Mouse (Mus musculus): Measurements from ENCODE around the gene Sel1l. TPM values are rescaled to one million over a fixed set of nuclear protein-coding genes. Genes with fewer than 3 reads are reported as not detected.
A peak's percentile ranks its signal among the peaks of the same experiment; 100 is the strongest.

The Sel1l gene
- 10 to 100 TPM; 60.3 to 62.6 TPM for total RNA-seq (2021)

DNA sequence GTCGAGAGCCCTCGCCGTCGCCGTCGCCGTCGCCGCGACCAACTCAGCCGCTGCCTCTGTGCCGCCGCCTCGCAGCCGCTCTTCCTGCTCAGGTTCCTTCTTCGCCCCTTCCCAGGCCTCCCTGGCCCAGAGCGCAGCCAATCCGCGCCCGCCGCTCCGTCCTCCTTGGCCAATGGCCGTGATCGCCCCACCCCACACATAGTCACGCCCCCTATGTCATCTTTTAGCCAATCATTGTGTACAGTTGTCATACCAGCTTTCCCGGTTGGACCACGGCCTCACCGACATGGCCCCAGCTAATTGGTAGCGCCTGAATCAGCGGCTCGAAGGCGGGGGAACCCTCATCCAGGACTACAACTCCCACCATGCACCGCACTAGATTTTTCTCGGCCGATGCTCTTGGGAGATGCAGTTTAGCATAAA, at the start of gene Sel1l:
TSS of gene Sel1l (minus strand) at position 113 of the 423 bp plus-strand sequence.
- intact Hi-C loops (cut with DNase I): no loop called here

DNA sequence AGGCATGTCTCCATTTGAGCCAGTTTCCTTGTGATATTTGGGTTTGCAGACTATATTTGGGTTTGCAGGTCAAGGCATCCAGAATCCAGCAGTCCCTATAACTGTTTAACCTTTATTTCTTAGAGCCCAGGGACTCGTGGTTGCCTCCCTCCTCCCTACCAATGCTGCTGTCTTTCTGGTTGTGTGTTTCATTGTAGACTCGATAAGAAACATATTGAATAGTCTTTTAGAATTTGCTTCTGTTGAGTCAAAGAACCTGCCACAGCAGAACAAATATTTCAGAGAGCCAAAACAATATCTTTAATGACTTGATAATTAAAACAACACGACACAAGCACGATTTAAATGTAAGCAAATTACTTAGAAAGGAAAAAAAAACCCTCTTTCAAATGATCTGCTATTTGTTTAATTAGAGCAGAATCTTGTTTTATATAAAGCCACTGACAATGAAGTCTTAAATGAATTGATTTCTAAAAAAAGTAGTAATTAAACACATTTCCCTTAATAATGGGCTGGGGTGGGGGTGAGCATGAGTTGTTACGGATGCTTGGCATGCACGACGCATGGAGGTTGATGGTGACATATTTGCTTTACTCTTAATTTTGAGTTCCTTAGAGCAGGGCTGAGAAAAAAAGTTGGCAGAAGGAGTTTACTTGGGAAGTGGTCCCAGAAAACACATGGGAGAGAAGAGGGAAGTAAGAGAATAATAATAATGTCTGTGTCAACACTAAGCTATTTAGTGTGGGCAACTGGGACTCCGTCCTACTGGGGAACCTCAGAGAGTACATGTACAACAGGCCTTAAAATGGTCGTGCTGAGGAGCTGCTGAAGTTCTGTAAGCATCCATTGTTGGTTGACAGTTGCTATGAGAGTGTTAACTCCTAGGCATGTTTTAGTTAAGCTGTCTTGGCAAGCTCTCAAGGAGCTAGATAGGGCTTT, 43.9 kb upstream of the Sel1l start:
- intact Hi-C loops (cut with DNase I): no loop called here
- DNase-seq: peak; percentile 10 to 14

More for the DNA sequence above, at the start of gene Sel1l:
- peak; percentile 98 to 99 for DNase-seq

DNA sequence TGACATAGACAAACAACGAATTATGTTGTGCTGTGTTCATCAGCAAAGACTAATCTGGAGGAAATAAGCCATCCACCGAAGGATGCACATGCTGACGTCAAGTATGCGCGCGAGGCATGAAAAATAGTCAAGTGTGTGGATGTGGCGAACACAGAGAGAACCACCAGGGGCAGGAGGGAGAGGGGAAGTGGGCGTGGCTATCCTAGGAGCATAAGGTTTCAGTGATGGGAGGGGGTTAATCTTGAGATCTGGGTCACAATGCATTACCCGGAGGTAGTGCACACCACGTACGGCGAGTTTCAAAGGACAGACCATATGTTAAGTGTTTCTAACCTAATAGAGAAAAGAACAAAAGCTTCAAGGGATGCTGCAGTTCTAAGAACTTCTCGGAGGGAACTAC, 31.5 kb upstream of the Sel1l start:
- intact Hi-C loops (cut with DNase I): no loop called here

DNA sequence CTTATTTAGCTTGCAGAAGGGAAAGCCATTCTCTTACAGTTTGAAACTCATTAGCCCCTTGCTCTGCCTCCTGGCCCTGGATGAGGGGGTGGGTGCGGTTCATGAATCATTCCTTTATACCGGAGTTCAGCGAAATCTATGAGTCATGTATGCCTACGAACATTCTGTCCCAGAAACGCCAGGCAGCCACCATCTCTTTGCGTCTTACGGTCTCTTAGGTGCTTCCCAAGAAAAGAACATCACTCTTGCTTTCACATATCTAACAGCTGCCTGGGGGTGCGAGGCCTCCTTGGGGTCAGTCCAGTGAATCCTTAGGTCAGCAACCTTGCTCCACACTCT, 29.9 kb upstream of the Sel1l start:
- no peak for DNase-seq
- intact Hi-C loops (cut with DNase I): no loop called here

More for the DNA sequence above, 31.5 kb upstream of the Sel1l start:
- no peak for DNase-seq

DNA sequence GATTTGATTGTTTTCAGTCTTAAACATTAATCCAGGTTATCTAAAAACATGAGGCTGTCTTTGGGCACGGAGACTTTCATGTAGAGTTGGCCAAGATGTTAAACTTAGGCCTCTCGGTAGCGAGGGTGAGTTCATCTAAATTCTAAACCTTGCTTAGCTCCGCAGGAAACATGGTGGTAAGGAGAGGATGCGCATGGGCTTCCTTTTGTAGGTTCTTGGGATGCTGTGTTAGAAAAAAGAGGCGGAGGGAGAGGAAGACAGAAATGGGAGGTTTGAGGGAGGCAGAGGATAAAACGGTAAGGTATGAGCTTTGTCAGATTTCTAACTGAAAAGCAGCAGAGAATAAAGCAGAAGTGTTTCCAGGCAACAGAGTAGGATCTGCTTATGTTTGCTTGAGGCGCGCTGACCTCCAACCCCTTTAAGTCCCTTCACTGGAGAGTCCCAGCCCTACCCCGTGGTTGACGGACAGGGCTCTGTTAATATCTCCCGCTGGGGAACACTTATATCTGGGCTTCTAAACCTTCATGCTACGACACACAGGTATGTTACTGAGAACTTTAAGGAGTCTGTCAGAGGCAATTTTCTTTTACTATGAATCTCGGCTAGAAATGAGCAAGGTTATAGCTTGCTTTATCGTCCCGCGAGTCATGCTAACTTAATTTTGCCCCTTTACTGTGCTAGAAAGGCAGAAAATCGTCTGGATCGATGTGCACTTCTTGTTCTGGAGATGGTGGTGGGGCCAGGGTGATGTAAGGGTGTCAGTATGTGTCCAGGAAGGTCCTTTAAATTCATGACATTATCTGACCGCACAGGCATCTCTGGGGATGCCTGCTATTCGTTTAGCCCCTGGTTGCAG, 29.3 kb upstream of the Sel1l start:
- DNase-seq: no peak
- intact Hi-C loops (cut with DNase I): no loop called here

DNA sequence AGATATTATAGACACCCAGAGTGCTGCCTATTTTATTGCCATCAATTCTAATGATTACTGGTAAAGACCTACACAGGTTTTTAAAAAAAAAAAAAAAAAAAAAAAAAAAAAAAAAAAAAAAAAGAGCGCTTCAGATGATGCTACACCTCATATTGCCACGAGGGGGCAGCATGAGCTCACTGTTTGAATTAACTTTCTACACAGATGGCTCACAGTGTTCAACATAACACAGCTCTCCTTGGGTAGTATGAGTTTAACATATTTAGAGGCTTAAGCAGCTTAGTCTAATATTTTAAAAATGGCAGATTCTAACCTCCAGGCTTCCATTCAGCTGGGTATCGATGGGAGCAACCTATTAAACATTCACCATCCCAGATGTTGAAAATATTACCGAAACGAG, 28.7 kb upstream of the Sel1l start:
- DNase-seq: peak; percentile 34 to 47
- intact Hi-C loops (cut with DNase I): no loop called here

GRCm38 (mm10) chr12:91870671-91871070, 21.7 kb upstream of the Sel1l start:
- intact Hi-C loops (cut with DNase I): no loop called here
- DNase-seq: no peak

- intact Hi-C loops (cut with DNase I): no loop called here
- DNase-seq: no peak
These were observed 20.4 kb upstream of the Sel1l start for GRCm38 (mm10) chr12:91869352-91869751.

DNA sequence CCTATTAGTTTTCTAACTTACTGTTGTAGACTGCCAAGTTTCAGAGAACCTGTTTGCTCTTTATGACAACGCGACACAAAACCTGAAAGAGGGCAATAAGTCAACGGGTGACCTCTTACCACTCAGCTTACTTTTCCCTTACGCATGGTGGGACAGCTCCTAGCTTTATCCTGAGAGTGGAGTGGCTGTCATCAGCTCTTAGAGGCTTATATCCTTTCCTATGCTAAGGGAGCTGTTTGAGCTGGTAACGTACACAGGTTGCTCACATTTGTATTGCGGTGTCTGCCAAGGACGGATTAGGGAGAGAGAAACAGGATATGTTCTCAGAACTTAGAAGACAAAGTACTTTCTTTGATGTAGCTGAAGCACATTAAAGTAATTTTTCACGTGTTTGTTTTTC, 5.4 kb upstream of the Sel1l start:
- no peak for DNase-seq
- intact Hi-C loops (cut with DNase I): no loop called here

DNA sequence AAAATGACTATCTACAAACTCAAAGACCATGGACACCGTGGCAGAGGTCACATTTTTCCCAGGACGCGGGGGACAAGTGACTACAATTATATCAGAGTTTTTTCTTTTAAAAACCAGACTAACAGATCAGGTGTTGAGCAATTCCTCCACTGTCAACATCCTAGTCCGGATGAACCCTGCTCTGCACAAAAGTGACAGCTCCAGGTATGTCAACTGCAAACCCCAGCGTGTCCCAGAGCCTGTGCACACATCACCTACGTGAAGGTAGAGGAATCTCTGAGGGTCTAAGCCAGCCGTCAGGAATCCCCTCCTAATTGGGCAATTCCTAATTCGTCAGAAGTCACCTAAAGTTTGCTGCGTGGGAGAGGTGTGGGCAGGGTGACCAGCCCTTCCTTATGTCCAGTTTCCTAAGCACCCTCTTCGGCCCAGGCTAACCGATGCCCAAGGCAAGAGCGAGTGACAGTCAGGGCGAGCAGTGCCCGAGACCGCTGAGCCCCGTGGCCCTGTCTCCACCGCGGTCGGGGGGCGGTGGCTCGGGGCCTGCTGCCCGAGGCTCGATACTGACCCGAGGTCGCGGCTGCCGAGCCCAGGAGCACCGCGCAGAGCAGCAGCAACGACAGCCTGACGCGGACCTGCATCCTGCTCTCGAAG, 438 bp downstream of the Sel1l start:
- intact Hi-C loops (cut with DNase I): no loop called here
- no peak for DNase-seq

- intact Hi-C loops (cut with DNase I): no loop called here
- no peak for DNase-seq
These were observed 2.9 kb downstream of the Sel1l start for GRCm38 (mm10) chr12:91846038-91846437.

DNA sequence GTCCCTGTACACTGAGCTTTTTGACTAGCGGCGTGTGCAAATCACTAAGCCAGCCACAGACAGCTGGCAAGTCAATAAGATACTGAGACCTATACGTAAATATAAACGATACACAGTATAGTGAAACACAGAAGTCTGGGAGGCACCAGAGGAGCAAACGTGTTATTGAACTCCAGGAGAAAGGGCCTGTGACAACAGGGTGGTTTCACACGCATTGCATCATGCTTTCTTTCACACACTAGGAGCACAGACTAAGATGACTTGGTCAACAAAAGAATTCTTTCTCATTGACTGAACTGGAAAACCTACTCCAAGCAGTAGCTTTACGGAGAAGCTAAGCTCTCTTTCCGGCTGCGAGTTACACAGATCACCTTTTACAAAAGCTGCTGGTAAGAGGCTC, 3.6 kb downstream of the Sel1l start:
- intact Hi-C loops (cut with DNase I): no loop called here
- no peak for DNase-seq

DNA sequence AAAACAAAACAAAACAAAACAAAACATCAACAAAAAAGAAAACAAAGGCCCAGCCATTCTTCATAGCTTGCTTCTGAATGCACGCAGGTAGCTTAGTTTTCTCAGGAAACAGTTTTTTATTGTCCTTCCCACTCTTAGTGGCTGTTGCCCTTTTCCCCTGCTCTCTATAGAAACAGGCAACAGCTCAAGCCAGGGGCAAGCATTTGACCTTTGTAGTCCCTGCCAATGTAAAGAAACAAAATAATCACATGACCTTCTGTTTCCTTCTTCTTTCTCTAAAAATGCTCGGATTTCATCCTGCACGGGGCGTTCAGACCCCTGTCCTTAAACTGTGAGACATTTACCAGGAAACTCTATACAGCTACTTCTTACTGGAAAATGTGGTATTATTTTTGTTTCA, 4.4 kb downstream of the Sel1l start:
- intact Hi-C loops (cut with DNase I): no loop called here
- no peak for DNase-seq

- intact Hi-C loops (cut with DNase I): no loop called here
- no peak for DNase-seq
These were observed 5.1 kb downstream of the Sel1l start for GRCm38 (mm10) chr12:91843888-91844287.

- no peak for DNase-seq
- intact Hi-C loops (cut with DNase I): no loop called here
These were observed 7.2 kb downstream of the Sel1l start for GRCm38 (mm10) chr12:91841714-91842113.

DNA sequence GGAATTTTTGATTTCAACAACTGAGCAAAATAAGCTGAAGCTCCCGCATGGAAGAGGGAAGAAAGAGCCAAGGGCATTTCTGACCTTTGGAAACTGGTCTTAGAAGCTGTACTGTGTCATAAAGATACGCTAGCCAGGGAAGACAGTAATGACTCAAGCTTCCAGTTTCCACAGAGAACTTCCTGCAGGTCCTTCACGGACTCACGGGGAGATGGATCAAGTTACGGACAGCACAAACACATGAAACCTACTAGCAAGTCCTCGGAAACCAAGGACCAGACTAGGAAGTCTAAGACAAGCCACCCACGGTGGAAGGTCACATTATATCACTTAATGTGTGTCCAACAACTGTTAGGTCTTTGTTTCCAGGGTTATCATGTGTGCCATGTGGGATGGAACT, 10.7 kb downstream of the Sel1l start:
- intact Hi-C loops (cut with DNase I): no loop called here
- DNase-seq: no peak

- DNase-seq: peak in 1 of 2 experiments; percentile 5
- intact Hi-C loops (cut with DNase I): no loop called here
These were observed 11.4 kb downstream of the Sel1l start for GRCm38 (mm10) chr12:91837401-91838065.

DNA sequence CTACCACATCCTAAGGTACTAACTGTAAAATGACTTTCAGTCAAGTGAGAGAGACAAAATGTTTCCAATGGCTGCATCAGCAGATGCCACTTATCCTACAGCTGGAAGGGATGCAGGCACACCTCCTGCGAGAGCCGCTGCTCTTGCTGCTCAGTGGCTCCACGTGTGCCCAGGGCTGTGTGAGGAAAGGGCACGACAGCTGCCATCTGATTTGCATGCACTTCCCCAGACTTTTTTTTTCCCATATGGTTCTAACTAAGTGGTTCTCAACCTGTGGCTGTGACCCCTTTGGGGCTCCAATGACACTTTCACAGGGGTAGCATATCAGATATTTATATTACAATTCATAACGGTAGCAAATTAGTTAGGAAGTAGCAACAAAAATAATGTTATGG, 15.0 kb downstream of the Sel1l start:
- intact Hi-C loops (cut with DNase I): no loop called here
- no peak for DNase-seq

- intact Hi-C loops (cut with DNase I): no loop called here
- no peak for DNase-seq
These were observed 15.6 kb downstream of the Sel1l start for GRCm38 (mm10) chr12:91833237-91833938.

- intact Hi-C loops (cut with DNase I): no loop called here
- no peak for DNase-seq
These were observed 17.5 kb downstream of the Sel1l start for GRCm38 (mm10) chr12:91831410-91831809.

Measured in heart, postnatal 10 days (tissue).